Mouse (Mus musculus) heart, postnatal 0 days (tissue): ENCODE data around the gene Fam160a1. TPM values are rescaled to one million over a fixed set of nuclear protein-coding genes. Genes with fewer than 3 reads are reported as not detected.

Experiments used
- ATAC-seq: fragments of 200-750 bp; cut with Nextera tagmentation; 2 replicates; pipeline ENCODE4 v1.8.0; 2017; ENCODE audit warnings: low read depth, moderate number of reproducible peaks, moderate library complexity; ENCODE audit not compliant: insufficient read depth
- DNase-seq: peaks from one replicate; pipeline ENCODE4 v3.0.0-alpha.2; 2016; ENCODE audit warnings: low spot score
- H3K27ac ChIP-seq: fragments of 300-500 bp; sonication (generic); 2 replicates; pipeline ENCODE4 v1.5.1; 2014; ENCODE audit warnings: low read depth, mild to moderate bottlenecking
- H3K27me3 ChIP-seq: fragments of 300-500 bp; sonication (generic); 2 replicates; pipeline ENCODE4 v1.6.1; 2014; ENCODE audit warnings: low read length, mixed read lengths; ENCODE audit not compliant: control insufficient read depth, insufficient read depth
- H3K36me3 ChIP-seq: fragments of 300-500 bp; sonication (generic); replicated peaks from 2 replicates; pipeline ENCODE4 v1.6.1; 2014; ENCODE audit warnings: low read length, mixed read lengths; ENCODE audit not compliant: control insufficient read depth, insufficient read depth
- H3K4me1 ChIP-seq: fragments of 300-500 bp; sonication (generic); 2 replicates; pipeline ENCODE4 v1.6.1; 2014; ENCODE audit warnings: antibody characterized with exemption; ENCODE audit not compliant: control insufficient read depth, insufficient read depth
- H3K4me2 ChIP-seq: fragments of 300-500 bp; sonication (generic); 2 replicates; pipeline ENCODE4 v1.6.1; 2014; ENCODE audit warnings: low read depth, mild to moderate bottlenecking, low read length, moderate library complexity
- H3K4me3 ChIP-seq: fragments of 300-500 bp; sonication (generic); 2 replicates; pipeline ENCODE4 v1.5.1; 2014; ENCODE audit warnings: low read depth, low read length
- H3K9ac ChIP-seq: fragments of 300-500 bp; sonication (generic); replicated peaks from 2 replicates; pipeline ENCODE4 v1.6.1; 2014; ENCODE audit warnings: low read depth, low read length, mixed read lengths
- H3K9me3 ChIP-seq: fragments of 300-500 bp; sonication (generic); replicated peaks from 2 replicates; pipeline ENCODE4 v1.6.1; 2016; ENCODE audit warnings: low read length; ENCODE audit not compliant: control insufficient read depth
- CTCF ChIP-seq: IDR thresholded peaks from 2 replicates; pipeline ENCODE4 v1.5.1; 2016; ENCODE audit warnings: antibody characterized with exemption, control low read depth, low read depth
- EP300 ChIP-seq: IDR thresholded peaks from 2 replicates; pipeline ENCODE4 v1.6.1; 2016; ENCODE audit warnings: antibody characterized with exemption, low read depth
- WGBS: fragments of 180-500 bp; shearing (Covaris S2); extraction: QIAGEN DNeasy Blood & Tissue Kit; methylation state at CpG from one replicate; pipeline ENCODE4 v1.1.7; 2014; 5-methylcytosine and 5-hydroxymethylcytosine counted together
- polyA plus RNA-seq: library from polyadenylated mRNA; unstranded; fragments of >200 nt; fragmentation: Nextera tagmentation; extraction: Ambion mirVana; gene quantifications from 2 replicates; pipeline ENCODE4 v1.2.1, GENCODE M21; 2015
- total RNA-seq: library from RNA; depleted of rRNA; stranded (reverse); fragments of >200 nt; gene quantifications from 2 replicates; pipeline ENCODE4 v1.2.3, GENCODE M21; 2014; ENCODE audit warnings: low replicate concordance

Fam160a1 gene
- total and polyA plus RNA-seq, 2 experiments from 2014 or later, result 10.5 to 34.6 TPM

GRCm38 (mm10) chr3:85777841-85778240 is 39.2 kb downstream of the Fam160a1 start:
- ATAC-seq (no peak), DNase-seq (peak; percentile 47)
- no peak overlapping the region for H3K9ac ChIP-seq
- H3K4me3 ChIP-seq, result no peak overlapping the region
- peaks cover 27% of the 10 kb centered on the region for H3K4me1 ChIP-seq
- no peak overlapping the region; the same call in 1 of the 2 replicates for H3K27ac ChIP-seq
- no peak overlapping the region for H3K4me2 ChIP-seq
- WGBS, result 28% methylated on average over 2 of the region's 2 CpGs
- no peaks in the 10 kb centered on the region for H3K36me3 ChIP-seq
- no peaks in the 10 kb centered on the region for H3K9me3 ChIP-seq
- TF ChIP-seq EP300 (no peak), CTCF (no peak)
- no peaks in the 10 kb centered on the region for H3K27me3 ChIP-seq

GRCm38 (mm10) chr3:85777356-85777755 is 39.7 kb downstream of the Fam160a1 start:
- H3K4me2 ChIP-seq, result no peak overlapping the region
- no peaks in the 10 kb centered on the region for H3K27me3 ChIP-seq
- H3K27ac ChIP-seq, result no peak overlapping the region
- H3K36me3 ChIP-seq, result no peaks in the 10 kb centered on the region
- WGBS, result 75% methylated on average over 4 of the region's 4 CpGs
- DNase-seq, result no peak
- H3K4me3 ChIP-seq, result no peak overlapping the region
- H3K4me1 ChIP-seq, result peaks cover 27% of the 10 kb centered on the region
- H3K9ac ChIP-seq, result no peak overlapping the region
- no peak for ATAC-seq
- H3K9me3 ChIP-seq, result no peaks in the 10 kb centered on the region
- TF ChIP-seq EP300, result no peak
- no peak for TF ChIP-seq CTCF

GRCm38 (mm10) chr3:85776707-85777106 is 40.4 kb downstream of the Fam160a1 start:
- no peak overlapping the region for H3K9ac ChIP-seq
- TF ChIP-seq CTCF (no peak), EP300 (no peak)
- no peaks in the 10 kb centered on the region for H3K36me3 ChIP-seq
- H3K27me3 ChIP-seq, result no peaks in the 10 kb centered on the region
- no peaks in the 10 kb centered on the region for H3K9me3 ChIP-seq
- H3K4me2 ChIP-seq, result no peak overlapping the region
- WGBS, result 92% methylated on average over 10 of the region's 10 CpGs
- ATAC-seq (no peak), DNase-seq (no peak)
- peaks cover 27% of the 10 kb centered on the region for H3K4me1 ChIP-seq
- H3K27ac ChIP-seq, result no peak overlapping the region
- H3K4me3 ChIP-seq, result no peak overlapping the region

GRCm38 (mm10) chr3:85776126-85776525 is 41.0 kb downstream of the Fam160a1 start:
- DNase-seq, result no peak
- Histone ChIP-seq H3K4me3 (no peak overlapping the region), H3K4me2 (no peak overlapping the region), H3K27ac (no peak overlapping the region), H3K4me1 (peaks cover 27% of the 10 kb centered on the region), H3K9me3 (no peaks in the 10 kb centered on the region), H3K9ac (no peak overlapping the region), H3K27me3 (no peaks in the 10 kb centered on the region), H3K36me3 (no peaks in the 10 kb centered on the region)
- 81% methylated on average over 6 of the region's 6 CpGs for WGBS
- TF ChIP-seq EP300, result no peak
- no peak for TF ChIP-seq CTCF
- no peak for ATAC-seq

GRCm38 (mm10) chr3:85773886-85774285 is 43.2 kb downstream of the Fam160a1 start:
- no peaks in the 10 kb centered on the region for H3K9me3 ChIP-seq
- ATAC-seq, result peak; percentile 81
- 0 out of 2 replicates have a peak, but pooled peaks have one; percentile 34 for TF ChIP-seq EP300
- TF ChIP-seq CTCF, result no peak
- peak; percentile 55 for DNase-seq
- H3K27ac ChIP-seq, result peak overlapping the region; percentile 71
- H3K9ac ChIP-seq, result no peak overlapping the region
- WGBS, result 14% methylated on average over 4 of the region's 4 CpGs
- no peak overlapping the region for H3K4me3 ChIP-seq
- H3K4me1 ChIP-seq, result peaks cover 24% of the 10 kb centered on the region
- H3K36me3 ChIP-seq, result no peaks in the 10 kb centered on the region
- H3K4me2 ChIP-seq, result no peak overlapping the region
- H3K27me3 ChIP-seq, result no peaks in the 10 kb centered on the region

DNA sequence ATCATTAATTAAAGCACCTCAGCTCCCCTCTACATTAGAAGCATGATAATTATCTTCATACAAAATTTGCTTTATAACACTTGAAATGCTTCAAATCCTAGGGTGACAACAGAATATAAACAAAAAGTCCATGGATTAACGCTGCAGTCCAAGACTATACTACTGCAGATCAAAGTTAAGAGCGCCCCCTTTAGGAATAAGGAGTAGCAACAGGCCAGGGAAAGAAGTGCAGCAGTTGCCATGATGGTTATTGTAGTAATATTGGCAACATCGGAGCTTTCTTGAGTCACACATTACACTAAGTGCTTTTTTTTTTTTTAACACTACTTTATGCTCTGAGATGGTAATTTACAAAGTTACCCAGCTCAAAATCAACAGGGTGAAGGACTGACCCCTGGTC is 43.7 kb downstream of the Fam160a1 start:
- peak overlapping the region; percentile 71 for H3K27ac ChIP-seq

More for the DNA sequence above, 43.7 kb downstream of the Fam160a1 start:
- Histone ChIP-seq H3K9ac (no peak overlapping the region), H3K27me3 (no peaks in the 10 kb centered on the region), H3K9me3 (no peaks in the 10 kb centered on the region), H3K36me3 (no peaks in the 10 kb centered on the region), H3K4me1 (peaks cover 24% of the 10 kb centered on the region), H3K4me3 (no peak overlapping the region), H3K4me2 (no peak overlapping the region)
- DNase-seq (peak; percentile 28), ATAC-seq (no peak; the same call in 1 of the 2 replicates)
- TF ChIP-seq CTCF (peak; percentile 34; the same call in 1 of the 2 replicates), EP300 (no peak)
- WGBS, result 47% methylated on average over 3 of the region's 3 CpGs
